Mouse (Mus musculus): ENCODE measurements around the gene Zfp184. TPM values are rescaled to one million over a fixed set of nuclear protein-coding genes. Genes with fewer than 3 reads are reported as not detected.
A peak's percentile ranks its signal among the peaks of the same experiment; 100 is the strongest.

Zfp184 gene
- polyA plus RNA-seq, 1 experiment from 2014 or later = 27.9 TPM

GRCm38 (mm10) chr13:21999147-21999546 is 54.3 kb downstream of the Zfp184 start:
- no peaks in the 10 kb centered on the region for H3K9me3 ChIP-seq (ENCODE audit: control insufficient read depth, low read length)
- 35% methylated on average over 4 of the region's 4 CpGs for WGBS
- H3K36me3 ChIP-seq (ENCODE audit: control insufficient read depth, insufficient read depth, low read length) = no peaks in the 10 kb centered on the region
- H3K27ac ChIP-seq (ENCODE audit: low read depth, low read length) = no peak overlapping the region
- H3K27me3 ChIP-seq (ENCODE audit: control insufficient read depth, insufficient read depth, low read length) = peaks cover 89% of the 10 kb centered on the region
- DNase-seq (ENCODE audit: low spot score, missing footprints) = peak; percentile 85
- H3K9ac ChIP-seq (ENCODE audit: low read length) = no peak overlapping the region
- 0 out of 2 replicates have a peak, but pooled peaks cover 3% of the 10 kb centered on the region for H3K4me1 ChIP-seq (ENCODE audit: control insufficient read depth, insufficient read depth, low read length)
- no peak overlapping the region for H3K4me2 ChIP-seq
- H3K4me3 ChIP-seq (ENCODE audit: low read depth, low read length) = no peak overlapping the region
- no peak for ATAC-seq (ENCODE audit: low FRiP score)

- Histone ChIP-seq H3K4me2 (no peak overlapping the region), H3K4me3 (ENCODE audit: low read depth, low read length) (no peak overlapping the region)
These were observed 56.5 kb downstream of the Zfp184 start for GRCm38 (mm10) chr13:22001346-22001745.

DNA sequence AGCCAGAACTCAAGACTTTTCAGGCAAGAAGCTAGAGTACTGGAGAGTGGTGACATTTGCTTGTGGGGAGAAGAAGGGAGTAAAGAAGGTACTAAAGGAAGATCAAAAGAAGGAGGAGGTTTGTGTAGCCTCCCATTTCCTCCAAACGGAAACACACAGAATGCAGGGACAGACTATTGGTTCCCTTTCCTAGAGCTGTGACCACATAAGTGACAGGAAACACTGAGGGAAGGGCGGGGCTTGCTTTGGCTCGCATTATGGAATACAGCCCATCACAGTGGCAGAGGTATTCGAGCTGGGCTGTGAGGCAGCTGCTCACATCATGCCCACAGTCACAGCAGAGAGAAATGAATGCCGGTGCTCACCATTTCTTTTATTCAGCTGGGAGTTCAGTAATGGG is 56.9 kb downstream of the Zfp184 start:
- no peak overlapping the region for H3K4me2 ChIP-seq
- H3K27ac ChIP-seq (ENCODE audit: low read depth, low read length) = no peak overlapping the region
- H3K36me3 ChIP-seq (ENCODE audit: control insufficient read depth, insufficient read depth, low read length) = no peaks in the 10 kb centered on the region
- H3K4me1 ChIP-seq (ENCODE audit: control insufficient read depth, insufficient read depth, low read length) = peaks cover 14% of the 10 kb centered on the region
- no peak for DNase-seq (ENCODE audit: low spot score, missing footprints)
- H3K9me3 ChIP-seq (ENCODE audit: control insufficient read depth, low read length) = no peaks in the 10 kb centered on the region
- H3K9ac ChIP-seq (ENCODE audit: low read length) = no peak overlapping the region
- H3K27me3 ChIP-seq (ENCODE audit: control insufficient read depth, insufficient read depth, low read length) = peaks cover 99% of the 10 kb centered on the region
- no peak overlapping the region for H3K4me3 ChIP-seq (ENCODE audit: low read depth, low read length)
- 28% methylated on average over 5 of the region's 5 CpGs for WGBS
- ATAC-seq (ENCODE audit: low FRiP score) = no peak

More at GRCm38 (mm10) chr13:22001346-22001745, 56.5 kb downstream of the Zfp184 start:
- Histone ChIP-seq H3K27ac (ENCODE audit: low read depth, low read length) (no peak overlapping the region), H3K9me3 (ENCODE audit: control insufficient read depth, low read length) (no peaks in the 10 kb centered on the region), H3K4me1 (ENCODE audit: control insufficient read depth, insufficient read depth, low read length) (peaks cover 10% of the 10 kb centered on the region), H3K27me3 (ENCODE audit: control insufficient read depth, insufficient read depth, low read length) (peaks cover 99% of the 10 kb centered on the region), H3K36me3 (ENCODE audit: control insufficient read depth, insufficient read depth, low read length) (no peaks in the 10 kb centered on the region), H3K9ac (ENCODE audit: low read length) (no peak overlapping the region)
- no peak for DNase-seq (ENCODE audit: low spot score, missing footprints)
- WGBS = 52% methylated on average over 2 of the region's 2 CpGs
- no peak for ATAC-seq (ENCODE audit: low FRiP score)

DNA sequence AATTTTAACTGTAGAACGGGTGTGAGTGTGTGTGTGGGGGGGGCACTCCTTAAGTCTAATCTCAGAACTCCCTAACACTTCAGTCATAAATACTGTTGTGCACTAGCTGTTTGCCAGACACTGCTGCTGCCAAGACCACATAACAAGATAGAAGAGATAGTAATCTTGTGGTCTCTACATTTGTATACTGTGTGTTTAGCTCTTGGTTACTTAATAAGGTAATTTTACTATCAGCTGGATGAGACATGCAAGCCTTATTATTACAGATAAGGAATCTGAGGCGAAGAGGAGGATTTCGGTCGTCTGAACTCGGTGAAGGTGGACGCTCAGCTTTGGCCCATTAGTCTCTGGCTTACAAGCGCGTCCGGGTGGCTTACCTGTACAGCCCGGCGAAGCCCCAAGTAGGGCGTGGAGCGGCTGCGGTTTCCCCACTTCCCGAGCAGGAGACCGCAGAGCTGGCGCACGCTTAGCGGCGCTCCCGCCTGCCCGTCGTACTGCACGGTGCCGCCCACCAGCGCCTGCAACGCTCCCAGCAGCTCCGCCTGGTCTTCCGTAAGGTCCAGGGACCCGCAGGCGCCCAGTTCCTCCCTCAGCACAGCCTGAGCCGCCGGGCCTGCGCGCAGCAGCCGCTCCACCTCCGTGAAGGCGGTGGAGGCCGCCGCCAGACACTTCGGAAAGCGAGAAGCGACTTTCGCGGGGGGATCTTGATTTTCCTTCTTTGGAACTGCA is 60.9 kb downstream of the Zfp184 start:
- no peak overlapping the region for H3K27ac ChIP-seq (ENCODE audit: low read depth, low read length)
- peaks cover 12% of the 10 kb centered on the region for H3K4me1 ChIP-seq (ENCODE audit: control insufficient read depth, insufficient read depth, low read length)
- DNase-seq (ENCODE audit: low spot score, missing footprints) = peak; percentile 94
- peak overlapping the region; percentile 46 for H3K9ac ChIP-seq (ENCODE audit: low read length)
- peak; percentile 76 for ATAC-seq (ENCODE audit: low FRiP score)
- peaks cover 99% of the 10 kb centered on the region for H3K27me3 ChIP-seq (ENCODE audit: control insufficient read depth, insufficient read depth, low read length)
- H3K9me3 ChIP-seq (ENCODE audit: control insufficient read depth, low read length) = no peaks in the 10 kb centered on the region
- no peaks in the 10 kb centered on the region for H3K36me3 ChIP-seq (ENCODE audit: control insufficient read depth, insufficient read depth, low read length)
- peak overlapping the region; percentile 45 for H3K4me3 ChIP-seq (ENCODE audit: low read depth, low read length)
- peak overlapping the region; percentile 85 for H3K4me2 ChIP-seq
- WGBS = under 1% methylated on average over 45 of the region's 45 CpGs

- peak overlapping the region; percentile 85 for H3K4me2 ChIP-seq
- peaks cover 97% of the 10 kb centered on the region for H3K27me3 ChIP-seq (ENCODE audit: control insufficient read depth, insufficient read depth, low read length)
- DNase-seq (ENCODE audit: low spot score, missing footprints) = peak; percentile 96
- peaks cover 12% of the 10 kb centered on the region for H3K4me1 ChIP-seq (ENCODE audit: control insufficient read depth, insufficient read depth, low read length)
- H3K27ac ChIP-seq (ENCODE audit: low read depth, low read length) = no peak overlapping the region
- H3K36me3 ChIP-seq (ENCODE audit: control insufficient read depth, insufficient read depth, low read length) = no peaks in the 10 kb centered on the region
- ATAC-seq (ENCODE audit: low FRiP score) = peak; percentile 82
- no peak overlapping the region; the same call in 1 of the 2 replicates for H3K9ac ChIP-seq (ENCODE audit: low read length)
- no peaks in the 10 kb centered on the region for H3K9me3 ChIP-seq (ENCODE audit: control insufficient read depth, low read length)
- H3K4me3 ChIP-seq (ENCODE audit: low read depth, low read length) = peak overlapping the region; percentile 45
- under 1% methylated on average over 38 of the region's 38 CpGs for WGBS
These were observed 61.6 kb downstream of the Zfp184 start for GRCm38 (mm10) chr13:22006334-22007120.

DNA sequence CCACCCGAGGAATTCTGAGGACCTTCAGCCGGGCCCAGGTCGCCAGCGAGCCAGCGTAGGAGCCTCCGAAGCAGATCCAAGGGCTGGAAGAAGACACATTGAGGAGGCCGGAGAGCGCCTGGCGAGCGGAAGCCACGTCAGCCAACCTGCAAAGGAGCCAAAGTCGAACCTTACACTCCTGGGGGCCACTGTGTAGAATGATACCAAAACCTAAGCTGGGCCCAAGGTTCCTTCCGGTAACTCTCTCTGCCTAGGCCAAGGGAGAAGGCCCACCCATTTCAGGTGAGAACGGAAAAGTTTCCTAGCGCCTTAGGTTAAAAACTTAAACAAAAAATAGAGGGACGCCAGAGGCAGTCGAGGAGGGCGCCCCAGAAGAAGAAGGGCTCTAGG is 62.2 kb downstream of the Zfp184 start:
- H3K36me3 ChIP-seq (ENCODE audit: control insufficient read depth, insufficient read depth, low read length) = no peaks in the 10 kb centered on the region
- DNase-seq (ENCODE audit: low spot score, missing footprints) (peak; percentile 86), ATAC-seq (ENCODE audit: low FRiP score) (no peak)
- 3% methylated on average over 18 of the region's 18 CpGs for whole genome bisulfite sequencing
- peak overlapping the region; percentile 85 for H3K4me2 ChIP-seq
- peaks cover 12% of the 10 kb centered on the region for H3K4me1 ChIP-seq (ENCODE audit: control insufficient read depth, insufficient read depth, low read length)
- H3K27me3 ChIP-seq (ENCODE audit: control insufficient read depth, insufficient read depth, low read length) = peaks cover 95% of the 10 kb centered on the region
- H3K9me3 ChIP-seq (ENCODE audit: control insufficient read depth, low read length) = no peaks in the 10 kb centered on the region
- no peak overlapping the region for H3K27ac ChIP-seq (ENCODE audit: low read depth, low read length)
- peak overlapping the region; percentile 45 for H3K4me3 ChIP-seq (ENCODE audit: low read depth, low read length)
- no peak overlapping the region for H3K9ac ChIP-seq (ENCODE audit: low read length)

- Histone ChIP-seq H3K4me3 (ENCODE audit: low read depth, low read length) (no peak overlapping the region), H3K4me1 (ENCODE audit: control insufficient read depth, insufficient read depth, low read length) (peaks cover 12% of the 10 kb centered on the region), H3K9me3 (ENCODE audit: control insufficient read depth, low read length) (no peaks in the 10 kb centered on the region), H3K27ac (ENCODE audit: low read depth, low read length) (no peak overlapping the region), H3K9ac (ENCODE audit: low read length) (no peak overlapping the region), H3K4me2 (no peak overlapping the region), H3K27me3 (ENCODE audit: control insufficient read depth, insufficient read depth, low read length) (peaks cover 95% of the 10 kb centered on the region), H3K36me3 (ENCODE audit: control insufficient read depth, insufficient read depth, low read length) (no peaks in the 10 kb centered on the region)
- no peak for ATAC-seq (ENCODE audit: low FRiP score)
- WGBS = 47% methylated on average over 7 of the region's 7 CpGs
- DNase-seq (ENCODE audit: low spot score, missing footprints) = peak; percentile 84
These were observed 63.0 kb downstream of the Zfp184 start for GRCm38 (mm10) chr13:22007872-22008271.

DNA sequence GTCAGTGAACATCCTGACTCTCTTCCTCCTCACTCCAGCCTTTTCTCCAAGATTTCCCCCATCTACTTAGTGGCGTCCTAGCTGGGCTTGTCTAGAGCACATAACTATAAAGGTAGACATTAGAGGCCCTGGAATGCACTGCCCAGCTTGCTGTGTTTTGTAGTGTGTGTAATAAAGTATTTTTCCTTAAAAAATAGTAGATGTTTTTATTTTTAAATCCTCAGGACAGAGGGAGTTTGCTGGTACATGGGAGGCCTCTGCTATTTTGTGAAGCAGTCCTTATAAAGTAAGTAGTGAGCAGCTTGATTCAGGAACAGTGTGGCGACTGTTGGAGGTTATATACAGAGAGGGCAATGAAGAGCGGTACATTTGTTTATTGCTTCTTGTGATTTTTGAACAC is 63.8 kb downstream of the Zfp184 start:
- peaks cover 12% of the 10 kb centered on the region for H3K4me1 ChIP-seq (ENCODE audit: control insufficient read depth, insufficient read depth, low read length)
- H3K36me3 ChIP-seq (ENCODE audit: control insufficient read depth, insufficient read depth, low read length) = no peaks in the 10 kb centered on the region
- H3K4me3 ChIP-seq (ENCODE audit: low read depth, low read length) = no peak overlapping the region
- no peak overlapping the region for H3K27ac ChIP-seq (ENCODE audit: low read depth, low read length)
- DNase-seq (ENCODE audit: low spot score, missing footprints) (peak; percentile 81), ATAC-seq (ENCODE audit: low FRiP score) (no peak)
- 79% methylated on average over 3 of the region's 3 CpGs for WGBS
- H3K4me2 ChIP-seq = no peak overlapping the region
- H3K9me3 ChIP-seq (ENCODE audit: control insufficient read depth, low read length) = no peaks in the 10 kb centered on the region
- peaks cover 92% of the 10 kb centered on the region for H3K27me3 ChIP-seq (ENCODE audit: control insufficient read depth, insufficient read depth, low read length)
- H3K9ac ChIP-seq (ENCODE audit: low read length) = no peak overlapping the region

- H3K36me3 ChIP-seq (ENCODE audit: control insufficient read depth, insufficient read depth, low read length) = no peaks in the 10 kb centered on the region
- H3K27ac ChIP-seq (ENCODE audit: low read depth, low read length) = no peak within 1 kb of the TSS
- H3K9me3 ChIP-seq (ENCODE audit: control insufficient read depth, low read length) = no peaks in the 10 kb centered on the region
- WGBS = 32% methylated on average over 5 of the region's 7 CpGs
- no peak within 1 kb of the TSS for H3K9ac ChIP-seq (ENCODE audit: low read length)
- ATAC-seq (ENCODE audit: low FRiP score) (no peak), DNase-seq (ENCODE audit: low spot score, missing footprints) (peak; percentile 83)
- H3K27me3 ChIP-seq (ENCODE audit: control insufficient read depth, insufficient read depth, low read length) = peaks cover 90% of the 10 kb centered on the region
- H3K4me1 ChIP-seq (ENCODE audit: control insufficient read depth, insufficient read depth, low read length) = peaks cover 12% of the 10 kb centered on the region
- H3K4me3 ChIP-seq (ENCODE audit: low read depth, low read length) = no peak within 1 kb of the TSS
- no peak within 1 kb of the TSS for H3K4me2 ChIP-seq
These were observed 64.7 kb downstream of the Zfp184 start, which contains the start of gene Prss16 for GRCm38 (mm10) chr13:22009642-22010041. Gene Prss16 (minus strand): TSS chr13:22009742.
